Mouse (Mus musculus) liver, embryonic 14.5 days (tissue): ENCODE data around the gene Msi2. TPM values are rescaled to one million over a fixed set of nuclear protein-coding genes. Genes with fewer than 3 reads are reported as not detected.

Source experiments
- ATAC-seq: fragments of 200-750 bp; cut with Nextera tagmentation; 2 replicates; pipeline ENCODE4 v1.8.0; 2017; ENCODE audit warnings: moderate number of reproducible peaks, mild to moderate bottlenecking, moderate library complexity; ENCODE audit not compliant: insufficient read depth
- DNase-seq, 3 experiments: peaks; one replicate each; pipeline ENCODE4 v3.0.0-alpha.2; 2012 to 2013; ENCODE audit warnings: low read depth in 3 of 3, low spot score in 3 of 3
- H3K27ac ChIP-seq: fragments of 300-500 bp; sonication (generic); 2 replicates; pipeline ENCODE4 v1.5.1; 2014; ENCODE audit warnings: moderate library complexity, mild to moderate bottlenecking, control low read depth, inconsistent platforms
- H3K27me3 ChIP-seq: fragments of 300-500 bp; sonication (generic); 2 replicates; pipeline ENCODE4 v1.6.1; 2014; ENCODE audit warnings: mild to moderate bottlenecking, low read length, moderate library complexity; ENCODE audit not compliant: control insufficient read depth, insufficient read depth
- H3K36me3 ChIP-seq: fragments of 300-500 bp; sonication (generic); replicated peaks from 2 replicates; pipeline ENCODE4 v1.6.1; 2014; ENCODE audit warnings: low read depth; ENCODE audit not compliant: control insufficient read depth, insufficient read depth
- H3K4me1 ChIP-seq, 2 experiments: fragments of 200-500 bp in 1 of 2; fragments of 300-500 bp in 1 of 2; sonication (generic) in 1 of 2; replicated peaks; 2 replicates each; pipeline ENCODE4 v1.6.1; 2012 to 2014; ENCODE audit warnings: antibody characterized with exemption in 1 of 2, inconsistent platforms in 1 of 2, low read length in 1 of 2; ENCODE audit not compliant: control insufficient read depth in 2 of 2, insufficient read depth in 2 of 2
- H3K4me2 ChIP-seq: fragments of 300-500 bp; sonication (generic); 2 replicates; pipeline ENCODE4 v1.6.1; 2014; ENCODE audit warnings: low read depth, mild to moderate bottlenecking, control low read depth, moderate library complexity
- H3K4me3 ChIP-seq, 2 experiments: fragments of 200-500 bp in 1 of 2; fragments of 300-500 bp in 1 of 2; sonication (generic) in 1 of 2; 2 replicates each; pipeline ENCODE4 v1.5.1; 2012 to 2014; ENCODE audit warnings: low read depth in 2 of 2, low read length in 2 of 2, mild to moderate bottlenecking in 2 of 2, control low read depth in 1 of 2, inconsistent platforms in 1 of 2, moderate library complexity in 1 of 2; ENCODE audit not compliant: insufficient read depth in 1 of 2
- H3K9ac ChIP-seq: fragments of 300-500 bp; sonication (generic); replicated peaks from 2 replicates; pipeline ENCODE4 v1.6.1; 2014; ENCODE audit warnings: mild to moderate bottlenecking, control low read depth, moderate library complexity
- H3K9me3 ChIP-seq: fragments of 300-500 bp; sonication (generic); 2 replicates; pipeline ENCODE4 v1.6.1; 2016; ENCODE audit warnings: low read length, mixed read lengths; ENCODE audit not compliant: control insufficient read depth
- CTCF ChIP-seq: IDR thresholded peaks from 2 replicates; pipeline ENCODE4 v1.5.1; 2016; ENCODE audit warnings: antibody characterized with exemption, low read depth, control low read depth
- EP300 ChIP-seq: IDR thresholded peaks from 2 replicates; pipeline ENCODE4 v1.6.1; 2016; ENCODE audit warnings: antibody characterized with exemption, low read depth
- WGBS: fragments of 180-500 bp; shearing (Covaris S2); extraction: QIAGEN DNeasy Blood & Tissue Kit; methylation state at CpG from one replicate; pipeline ENCODE4 v1.1.7; 2014; ENCODE audit not compliant: insufficient replicate concordance; 5-methylcytosine and 5-hydroxymethylcytosine counted together
- polyA plus RNA-seq, 2 experiments: library from polyadenylated mRNA; depleted of rRNA in 1 of 2; stranded (reverse) in 1 of 2; unstranded in 1 of 2; fragments of >200 nt; fragmentation: Nextera tagmentation in 1 of 2; extraction: Ambion mirVana in 1 of 2; gene quantifications; 2 replicates each; pipeline versions ENCODE4 v1.2.1 to v1.2.3; 2012 to 2014

The Msi2 gene
- polyA plus RNA-seq, 2 experiments = 2.1 to 6.2 TPM

- H3K9me3 ChIP-seq = no peaks in the 10 kb centered on the region
- H3K36me3 ChIP-seq = no peaks in the 10 kb centered on the region
- H3K4me1 ChIP-seq = peaks cover 0 to 11% of the 10 kb centered on the region in 2 experiments; a peak in 2 of 4 replicates
- DNase-seq (no peak), ATAC-seq (no peak)
- no peak for TF ChIP-seq EP300
- no peak for TF ChIP-seq CTCF
- no peak overlapping the region for H3K4me3 ChIP-seq
- no peak overlapping the region for H3K9ac ChIP-seq
- no peak overlapping the region for H3K4me2 ChIP-seq
- H3K27ac ChIP-seq = no peak overlapping the region
- H3K27me3 ChIP-seq = no peaks in the 10 kb centered on the region
- 23% methylated on average over 2 of the region's 2 CpGs for WGBS
Measured at GRCm38 (mm10) chr11:88638254-88638653, 80.1 kb downstream of the Msi2 start.

GRCm38 (mm10) chr11:88636934-88637333, 81.4 kb downstream of the Msi2 start:
- no peak for TF ChIP-seq EP300
- no peak for TF ChIP-seq CTCF
- Histone ChIP-seq H3K4me3 (no peak overlapping the region), H3K4me2 (no peak overlapping the region), H3K9ac (no peak overlapping the region), H3K27ac (no peak overlapping the region), H3K9me3 (no peaks in the 10 kb centered on the region), H3K4me1 (peaks cover 0 to 10% of the 10 kb centered on the region in 2 experiments; a peak in 2 of 4 replicates), H3K27me3 (no peaks in the 10 kb centered on the region), H3K36me3 (no peaks in the 10 kb centered on the region)
- DNase-seq (no peak), ATAC-seq (no peak)
- WGBS = 73% methylated on average over 6 of the region's 6 CpGs

GRCm38 (mm10) chr11:88636319-88636718, 82.0 kb downstream of the Msi2 start:
- no peak for ATAC-seq
- WGBS = 71% methylated on average over 5 of the region's 5 CpGs

GRCm38 (mm10) chr11:88634627-88635026, 83.7 kb downstream of the Msi2 start:
- no peak overlapping the region for H3K27ac ChIP-seq
- DNase-seq = no peak
- peaks cover 0 to 10% of the 10 kb centered on the region in 2 experiments; a peak in 2 of 4 replicates for H3K4me1 ChIP-seq
- H3K27me3 ChIP-seq = no peaks in the 10 kb centered on the region
- H3K4me2 ChIP-seq = no peak overlapping the region
- no peak overlapping the region for H3K9ac ChIP-seq
- ATAC-seq = no peak
- H3K36me3 ChIP-seq = no peaks in the 10 kb centered on the region
- H3K4me3 ChIP-seq = no peak overlapping the region
- no peaks in the 10 kb centered on the region for H3K9me3 ChIP-seq
- 67% methylated on average over 1 of the region's 1 CpGs for WGBS
- TF ChIP-seq EP300 = no peak
- TF ChIP-seq CTCF = no peak

More at GRCm38 (mm10) chr11:88636319-88636718, 82.0 kb downstream of the Msi2 start:
- H3K27me3 ChIP-seq = no peaks in the 10 kb centered on the region
- no peak overlapping the region for H3K9ac ChIP-seq
- no peak overlapping the region for H3K4me2 ChIP-seq
- TF ChIP-seq CTCF = no peak
- TF ChIP-seq EP300 = no peak
- no peak for DNase-seq
- no peaks in the 10 kb centered on the region for H3K9me3 ChIP-seq
- H3K4me1 ChIP-seq = peaks cover 0 to 10% of the 10 kb centered on the region in 2 experiments; a peak in 2 of 4 replicates
- no peak overlapping the region for H3K27ac ChIP-seq
- H3K4me3 ChIP-seq = no peak overlapping the region
- no peaks in the 10 kb centered on the region for H3K36me3 ChIP-seq

GRCm38 (mm10) chr11:88631932-88632230, 86.4 kb downstream of the Msi2 start:
- Histone ChIP-seq H3K4me1 (peaks cover 0 to 13% of the 10 kb centered on the region in 2 experiments; a peak in 3 of 4 replicates), H3K27ac (no peak overlapping the region), H3K27me3 (no peaks in the 10 kb centered on the region), H3K9ac (no peak overlapping the region), H3K36me3 (no peaks in the 10 kb centered on the region), H3K4me2 (no peak overlapping the region), H3K9me3 (no peaks in the 10 kb centered on the region), H3K4me3 (no peak overlapping the region)
- TF ChIP-seq EP300 (no peak), CTCF (no peak)
- ATAC-seq (no peak), DNase-seq (no peak)
- 31% methylated on average over 3 of the region's 3 CpGs for WGBS
